Mouse (Mus musculus) thymus, postnatal 10 days (tissue): Measurements from ENCODE around the gene Qk.

Source experiments
- DNase-seq, 2 experiments: peaks; one replicate each; pipeline ENCODE4 v3.0.0; 2021; ENCODE audit warnings: low spot score in 2 of 2

Qk gene

GRCm38 (mm10) chr17:10319685-10320455 is at the start of gene Qk:
TSS of gene Qk (minus strand) at chr17:10319854.
- peak; percentile 91 to 97 for DNase-seq

GRCm38 (mm10) chr17:10367044-10367443 is 47.4 kb upstream of the Qk start:
- no peak for DNase-seq

DNA sequence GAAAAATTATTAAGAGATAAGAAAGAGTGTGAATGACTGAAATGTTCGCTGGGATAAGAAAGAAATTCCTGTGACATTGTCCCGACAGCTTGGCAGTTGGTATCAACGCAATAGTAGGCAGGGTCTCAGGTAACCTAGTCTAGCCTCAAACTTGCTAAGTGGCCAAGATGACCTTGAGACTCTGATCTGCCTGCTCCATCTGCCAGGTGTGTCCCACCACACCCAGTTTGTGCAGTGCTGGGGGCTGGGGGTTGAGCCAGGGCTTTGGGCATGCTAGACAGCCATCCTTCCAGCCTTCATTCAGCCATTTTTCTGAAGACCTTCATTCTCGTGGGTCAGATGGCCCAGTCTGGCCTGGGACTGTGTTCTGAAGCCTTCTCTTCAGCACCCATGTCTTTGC is 46.9 kb upstream of the Qk start:
- DNase-seq: no peak

DNA sequence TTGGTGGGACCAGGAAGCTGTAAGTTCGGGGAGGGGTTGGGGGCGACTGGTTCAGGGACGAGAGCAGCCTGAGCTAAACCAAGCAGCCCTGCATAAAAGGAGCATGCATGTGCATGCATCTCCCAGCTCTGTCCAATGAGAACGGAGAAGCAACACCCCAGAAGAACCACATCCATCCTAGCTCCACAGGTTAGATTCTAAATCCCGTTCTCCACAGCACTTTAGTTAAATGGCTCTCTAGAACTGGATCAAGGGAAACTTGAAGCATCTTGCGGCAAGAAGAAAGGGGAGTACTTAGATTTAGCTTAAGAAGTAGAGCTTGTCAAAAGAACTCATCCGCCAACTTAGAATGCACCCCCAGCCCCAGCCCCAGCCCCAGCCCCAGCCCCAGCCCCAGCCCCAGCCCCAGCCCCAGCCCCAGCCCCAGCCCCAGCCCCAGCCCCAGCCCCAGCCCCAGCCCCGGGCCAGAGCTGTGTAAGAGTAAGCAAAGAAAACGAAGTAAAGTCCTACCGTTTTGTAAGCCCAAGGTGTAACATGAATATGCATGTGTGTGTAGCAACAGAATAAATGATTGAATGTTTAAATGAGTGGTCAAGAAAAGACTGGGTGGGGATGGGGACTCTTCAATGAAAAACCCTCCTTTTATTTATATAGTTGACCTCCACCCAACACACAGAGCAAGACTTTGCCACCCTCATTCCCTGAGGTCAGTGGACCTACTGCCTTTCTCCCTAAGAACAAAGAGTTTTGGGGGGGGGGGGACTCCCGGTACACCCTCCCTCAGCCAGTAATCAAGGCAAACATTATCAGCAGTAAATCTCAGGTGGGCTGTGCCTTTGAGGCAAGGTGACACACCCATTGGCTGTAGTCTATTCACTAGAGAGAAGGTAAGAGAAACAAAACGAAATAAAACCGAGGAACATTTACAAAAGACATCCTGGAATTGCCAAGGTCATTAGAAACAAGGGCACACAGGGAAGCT is 46.1 kb upstream of the Qk start:
- DNase-seq: no peak

DNA sequence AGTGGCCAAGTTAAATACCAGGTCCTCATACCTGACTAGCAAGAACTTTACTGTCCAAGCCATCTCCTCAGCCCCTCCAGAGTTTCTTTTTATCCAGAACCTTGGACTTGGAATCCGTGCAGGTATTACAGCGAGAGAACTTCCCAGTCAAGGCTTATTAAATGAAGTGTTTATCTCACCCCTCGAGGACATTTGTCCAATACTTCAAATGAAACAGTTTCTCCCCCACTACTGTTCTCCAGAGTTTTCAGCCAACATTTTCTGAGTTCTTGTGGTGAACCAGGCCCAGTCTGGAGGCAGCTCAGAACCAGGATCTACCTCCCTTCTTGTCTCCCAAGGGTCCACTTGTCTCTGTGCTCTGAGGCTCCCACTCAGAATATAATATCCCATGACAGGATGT is 43.5 kb upstream of the Qk start:
- no peak for DNase-seq

- no peak for DNase-seq
Observed at GRCm38 (mm10) chr17:10361882-10362291, 42.2 kb upstream of the Qk start.

GRCm38 (mm10) chr17:10360738-10361137 is 41.1 kb upstream of the Qk start:
- no peak for DNase-seq

GRCm38 (mm10) chr17:10359466-10359865 is 39.8 kb upstream of the Qk start:
- DNase-seq: no peak

DNA sequence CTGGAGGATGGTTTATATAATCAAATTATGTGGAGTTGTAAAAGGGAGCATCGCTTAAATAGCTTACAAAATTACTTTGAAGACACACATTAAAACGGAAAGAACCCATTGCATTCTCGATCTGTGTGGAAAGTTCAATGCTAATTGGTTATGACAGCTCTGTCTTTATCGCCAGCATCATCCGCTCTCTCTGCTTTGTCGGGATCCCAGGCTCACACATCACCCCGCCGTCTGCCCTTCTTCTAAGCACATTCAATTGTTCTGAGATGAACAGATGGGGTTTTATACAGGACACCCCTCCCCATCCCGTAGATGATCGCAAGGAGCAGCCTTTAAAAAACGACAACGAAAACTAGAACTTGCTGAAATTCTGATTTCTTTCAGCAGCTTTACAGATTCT is 37.7 kb upstream of the Qk start:
- no peak for DNase-seq

- DNase-seq: no peak
Observed at GRCm38 (mm10) chr17:10356294-10356693, 36.6 kb upstream of the Qk start.

DNA sequence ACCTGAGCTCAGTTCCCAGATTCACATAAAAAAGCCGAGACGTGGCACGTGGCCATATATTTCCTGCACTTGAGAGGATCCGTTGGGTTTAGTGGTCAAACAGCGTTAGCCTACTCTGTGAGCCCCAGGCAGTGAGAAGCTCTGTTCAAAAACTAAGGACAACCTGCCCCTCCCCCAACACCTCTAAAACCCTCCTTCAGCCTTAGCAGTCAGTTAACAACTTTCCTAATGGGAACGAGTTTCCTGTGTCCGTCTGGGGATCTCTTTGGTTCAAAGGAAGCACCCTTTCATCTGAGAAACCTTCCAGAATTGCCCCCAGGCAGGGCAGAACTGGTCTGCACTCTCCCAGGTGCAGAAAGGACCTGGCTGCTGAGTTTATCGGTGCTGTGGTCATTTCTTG is 36.1 kb upstream of the Qk start:
- DNase-seq: no peak

- no peak for DNase-seq
Observed at GRCm38 (mm10) chr17:10338286-10338685, 18.6 kb upstream of the Qk start.

DNA sequence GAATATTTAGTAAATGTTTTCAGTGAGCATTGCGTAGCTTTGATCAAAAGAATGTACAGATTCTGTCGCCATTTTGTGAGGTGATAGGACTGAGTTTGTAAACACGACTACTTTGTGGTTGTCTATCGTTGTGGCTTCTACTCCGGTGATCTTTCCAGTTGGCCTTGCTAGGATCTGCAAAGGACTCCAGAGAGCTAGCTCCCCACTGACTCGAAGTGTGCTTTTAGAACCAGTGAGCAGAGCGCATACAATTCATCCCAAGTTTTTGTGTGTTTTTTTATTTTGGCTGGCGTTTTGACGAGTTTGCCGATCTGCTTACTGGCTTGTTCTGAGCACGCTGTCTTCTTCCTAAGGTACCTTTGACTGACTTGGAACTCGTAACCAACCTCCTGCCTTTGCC is 16.9 kb upstream of the Qk start:
- no peak for DNase-seq

GRCm38 (mm10) chr17:10335809-10336499 is 16.3 kb upstream of the Qk start:
- DNase-seq: peak in 1 of 2 experiments; percentile 49

GRCm38 (mm10) chr17:10334957-10335690 is 15.5 kb upstream of the Qk start:
- DNase-seq: peak; percentile 35 to 49

- DNase-seq: no peak
Observed at GRCm38 (mm10) chr17:10334481-10334880, 14.8 kb upstream of the Qk start.

- DNase-seq: no peak
Observed at GRCm38 (mm10) chr17:10333321-10333720, 13.7 kb upstream of the Qk start.

DNA sequence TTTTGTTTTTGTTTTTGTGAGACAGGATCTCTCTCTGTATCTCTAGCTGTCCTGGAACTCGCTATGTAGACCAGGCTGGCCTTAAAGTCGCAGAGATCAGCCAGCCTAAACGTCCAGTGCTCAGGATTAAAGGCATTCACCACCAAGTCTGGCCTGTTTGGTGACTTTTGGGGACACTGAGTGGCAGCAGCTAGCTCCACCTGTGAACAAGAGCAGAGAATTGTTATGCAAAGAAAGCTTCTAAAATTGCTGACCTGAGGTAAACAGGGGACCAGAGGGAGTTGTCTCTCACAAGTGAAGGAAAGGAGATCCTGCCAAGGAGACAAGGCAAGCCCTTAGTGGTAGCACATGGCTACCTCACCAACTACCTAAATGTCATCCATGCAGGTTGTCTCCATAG is 12.5 kb upstream of the Qk start:
- DNase-seq: no peak

GRCm38 (mm10) chr17:10329461-10329860 is 9.8 kb upstream of the Qk start:
- no peak for DNase-seq

GRCm38 (mm10) chr17:10328544-10329100 is 9.0 kb upstream of the Qk start:
- DNase-seq: no peak

DNA sequence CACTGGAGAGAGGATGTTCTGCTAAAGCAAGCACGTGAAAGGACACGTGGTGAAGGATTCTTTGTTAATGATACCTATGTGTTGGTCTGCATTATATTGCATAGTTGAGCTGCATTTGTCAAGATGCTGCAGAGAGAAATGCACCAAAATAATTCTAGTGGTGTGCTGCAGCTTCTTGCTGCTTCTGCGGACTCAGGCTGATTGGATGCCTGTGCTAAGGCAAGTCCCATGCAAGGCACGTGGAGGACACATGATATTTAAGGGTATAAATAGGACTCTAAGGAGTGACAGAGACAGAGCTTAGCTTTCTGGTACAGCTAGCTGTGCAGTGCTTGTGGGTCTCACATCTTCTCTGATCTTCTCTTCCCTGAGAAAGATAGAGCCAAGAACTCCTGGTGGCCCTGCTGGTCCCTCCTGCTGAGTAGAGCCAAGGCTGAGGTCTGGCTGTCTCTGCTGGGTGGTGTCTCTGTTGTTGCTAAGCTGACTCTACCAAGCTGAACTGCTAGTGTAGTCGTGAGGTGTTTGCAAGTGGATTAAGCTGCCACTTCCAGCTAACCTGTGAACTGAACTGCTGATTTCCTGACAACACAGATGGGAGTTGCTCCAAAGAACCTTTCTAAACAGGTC is 8.0 kb upstream of the Qk start:
- DNase-seq: no peak
